9 mouse cellular contexts compared by ENCODE assay signal in genomic region chr12:112843803-112844202, GRCm38 (mm10). TPM values are rescaled to one million over a fixed set of nuclear protein-coding genes. Genes with fewer than 3 reads are reported as not detected.
DNase-seq lines count a peak whose midpoint lies in the region; ATAC-seq and TF ChIP-seq lines count a peak whose summit lies in the region.
"Had no signal": no experiment of that assay in that cellular context is flagged by ENCODE, and none has a peak within 500 bp of the region (broad histone marks: within the 10 kb centered on the region; RNA-seq: fewer than 3 reads in every experiment).

No protein-coding gene starts in this region.

- H3K36me3 ChIP-seq in embryonic facial prominence, embryonic 11.5 days (replicated peaks; ENCODE audit: control insufficient read depth, insufficient read depth, low read depth, low read length), result no peaks in the 10 kb centered on the region
- H3K36me3 ChIP-seq in kidney, embryonic 15.5 days, result no peaks in the 10 kb centered on the region
- H3K36me3 ChIP-seq in liver, adult 2 months (ENCODE audit: control insufficient read depth, insufficient read depth, low read length), result no peaks in the 10 kb centered on the region
- no peaks in the 10 kb centered on the region for H3K36me3 ChIP-seq in neural tube, embryonic 14.5 days (ENCODE audit: control insufficient read depth, insufficient read depth, low read length)

- no peak overlapping the region for H3K4me3 ChIP-seq in embryonic facial prominence, embryonic 11.5 days (ENCODE audit: low read depth, low read length)
- no peak overlapping the region for H3K4me3 ChIP-seq in kidney, embryonic 15.5 days (replicated peaks)
- H3K4me3 ChIP-seq in liver, adult 2 months (ENCODE audit: insufficient read depth, low read depth, low read length), result no peak overlapping the region
- H3K4me3 ChIP-seq in neural tube, embryonic 14.5 days (ENCODE audit: low read depth, low read length), result no peak overlapping the region
- H3K4me3 ChIP-seq: erythroblast, embryonic 14.5 days had no signal

- TF ChIP-seq POLR2A in liver, adult 2 months (IDR thresholded peaks at IDR 0.05; ENCODE audit: extremely low read depth, insufficient read depth, low read length), result no peak

- no peaks in the 10 kb centered on the region for H3K27me3 ChIP-seq in embryonic facial prominence, embryonic 11.5 days (ENCODE audit: control insufficient read depth, insufficient read depth, low read length)
- H3K27me3 ChIP-seq in kidney, embryonic 15.5 days, result no peaks in the 10 kb centered on the region; the same call in 1 of the 2 replicates
- H3K27me3 ChIP-seq in liver, adult 2 months (ENCODE audit: control insufficient read depth, insufficient read depth, low read length), result no peaks in the 10 kb centered on the region; the same call in 1 of the 2 replicates
- H3K27me3 ChIP-seq in neural tube, embryonic 14.5 days (ENCODE audit: control insufficient read depth, insufficient read depth, low read length), result no peaks in the 10 kb centered on the region

- no peaks in the 10 kb centered on the region for H3K79me2 ChIP-seq in liver, adult 2 months (ENCODE audit: control insufficient read depth, insufficient read depth, low read length)

- H3K4me2 ChIP-seq in embryonic facial prominence, embryonic 11.5 days (ENCODE audit: low read depth, low read length), result no peak overlapping the region
- no peak overlapping the region for H3K4me2 ChIP-seq in kidney, embryonic 15.5 days
- no peak overlapping the region for H3K4me2 ChIP-seq in neural tube, embryonic 14.5 days (ENCODE audit: low read depth, low read length)

- ATAC-seq in embryonic facial prominence, embryonic 11.5 days (replicated peaks; ENCODE audit: insufficient number of reproducible peaks, low FRiP score, low TSS enrichment, low read depth), result no peak
- ATAC-seq in kidney, embryonic 15.5 days (replicated peaks; ENCODE audit: low FRiP score), result peak; percentile 71; the same call in 1 of the 2 replicates
- peak; percentile 76; the same call in 1 of the 2 replicates for ATAC-seq in neural tube, embryonic 14.5 days (ENCODE audit: low read depth)

- peak; percentile 99 for TF ChIP-seq CTCF in liver, adult 2 months (IDR thresholded peaks at IDR 0.05; ENCODE audit: low read depth, low read length)

- no peaks in the 10 kb centered on the region for H3K4me1 ChIP-seq in embryonic facial prominence, embryonic 11.5 days (ENCODE audit: control insufficient read depth, insufficient read depth, low read length)
- no peaks in the 10 kb centered on the region for H3K4me1 ChIP-seq in kidney, embryonic 15.5 days
- H3K4me1 ChIP-seq in liver, adult 2 months (ENCODE audit: control insufficient read depth, insufficient read depth, low read length), result no peaks in the 10 kb centered on the region
- H3K4me1 ChIP-seq in neural tube, embryonic 14.5 days (ENCODE audit: control insufficient read depth, insufficient read depth, low read length), result no peaks in the 10 kb centered on the region

- H3K9ac ChIP-seq in embryonic facial prominence, embryonic 11.5 days (replicated peaks; ENCODE audit: low read length), result no peak overlapping the region
- H3K9ac ChIP-seq in kidney, embryonic 15.5 days, result no peak overlapping the region
- no peak overlapping the region for H3K9ac ChIP-seq in liver, adult 2 months (ENCODE audit: low read depth, low read length)
- H3K9ac ChIP-seq in neural tube, embryonic 14.5 days (replicated peaks; ENCODE audit: low read depth, low read length), result no peak overlapping the region

- no peaks in the 10 kb centered on the region for H3K9me3 ChIP-seq in embryonic facial prominence, embryonic 11.5 days (replicated peaks; ENCODE audit: control insufficient read depth, low read length)
- no peaks in the 10 kb centered on the region for H3K9me3 ChIP-seq in kidney, embryonic 15.5 days (replicated peaks)
- H3K9me3 ChIP-seq in neural tube, embryonic 14.5 days (ENCODE audit: control insufficient read depth, low read length), result no peaks in the 10 kb centered on the region

- no peak overlapping the region for H3K27ac ChIP-seq in embryonic facial prominence, embryonic 11.5 days (replicated peaks; ENCODE audit: low read depth, low read length)
- H3K27ac ChIP-seq in kidney, embryonic 15.5 days, result no peak overlapping the region
- H3K27ac ChIP-seq in liver, adult 2 months (replicated peaks; ENCODE audit: insufficient read depth, low read depth, low read length), result no peak overlapping the region
- H3K27ac ChIP-seq in neural tube, embryonic 14.5 days (ENCODE audit: low read depth, low read length), result no peak overlapping the region

- WGBS in embryonic facial prominence, embryonic 11.5 days, result 27% methylated on average over 3 of the region's 3 CpGs
- 19% methylated on average over 3 of the region's 3 CpGs for WGBS in kidney, embryonic 15.5 days
- 11% methylated on average over 3 of the region's 3 CpGs for WGBS in liver, adult 2 months
- 22% methylated on average over 3 of the region's 3 CpGs for WGBS in neural tube, embryonic 14.5 days

- peak; percentile 84 for DNase-seq in CD4-positive helper T cell, adult 2 months (ENCODE audit: low read depth, low spot score)
- peak; percentile 95 for DNase-seq in adrenal gland, postnatal 14 days
- peak; percentile 87 for DNase-seq in embryonic facial prominence, embryonic 11.5 days (ENCODE audit: low spot score)
- peak; percentile 60 to 78 for DNase-seq in heart, adult 9 months (ENCODE audit: low spot score in 2 of 2)
- peak; percentile 51 for DNase-seq in liver, adult 2 months (ENCODE audit: extremely low read depth, low read depth, low spot score)
- peak; percentile 95 for DNase-seq in testis, postnatal 10 days (ENCODE audit: low spot score)

RNA-seq across cellular contexts. Expression of gene Cdca4, which starts 14.6 kb away (rescaled TPM):
- 19.9 and 21.4 TPM in 2 replicates for total RNA-seq in adrenal gland, postnatal 14 days (2021)
- polyA plus RNA-seq in embryonic facial prominence, embryonic 11.5 days (2014; fragmentation: Nextera tagmentation; extraction: Ambion mirVana), result 175 and 179 TPM in 2 replicates
- 113 and 122 TPM in 2 replicates for polyA plus RNA-seq in kidney, embryonic 15.5 days (2015; fragmentation: Nextera tagmentation; extraction: Ambion mirVana)
- 3.5 and 4.0 TPM in 2 replicates for total RNA-seq in liver, adult 2 months (2014; rRNA removed)
- polyA plus RNA-seq in liver, adult 2 months (2012; rRNA removed), result 3.7 and 5.0 TPM in 2 replicates
- 33.6 and 37.5 TPM in 2 replicates for polyA plus RNA-seq in neural tube, embryonic 14.5 days (2014; fragmentation: Nextera tagmentation; extraction: Ambion mirVana)

RNA-seq across cellular contexts. Expression of gene Gpr132, which starts 24.2 kb away (rescaled TPM):
- 0.30 and 3.4 TPM in 2 replicates for total RNA-seq in adrenal gland, postnatal 14 days (2021)
- polyA plus RNA-seq in embryonic facial prominence, embryonic 11.5 days (2014; fragmentation: Nextera tagmentation; extraction: Ambion mirVana), result 0.15 TPM in 1 of 2 replicates, not detected in the other
- 0.12 and 0.14 TPM in 2 replicates for polyA plus RNA-seq in kidney, embryonic 15.5 days (2015; fragmentation: Nextera tagmentation; extraction: Ambion mirVana)
- total RNA-seq in liver, adult 2 months (2014; rRNA removed), result 0.09 and 0.47 TPM in 2 replicates
- polyA plus RNA-seq in liver, adult 2 months (2012; rRNA removed), result 0.44 and 0.60 TPM in 2 replicates
- polyA plus RNA-seq in neural tube, embryonic 14.5 days (2014; fragmentation: Nextera tagmentation; extraction: Ambion mirVana), result 0.10 TPM in 1 of 2 replicates, not detected in the other

RNA-seq across cellular contexts. Expression of gene Clba1, which starts 35.1 kb away (rescaled TPM):
- total RNA-seq in adrenal gland, postnatal 14 days (2021), result 3.4 and 5.6 TPM in 2 replicates
- polyA plus RNA-seq in embryonic facial prominence, embryonic 11.5 days (2014; fragmentation: Nextera tagmentation; extraction: Ambion mirVana), result 8.3 and 9.5 TPM in 2 replicates
- polyA plus RNA-seq in kidney, embryonic 15.5 days (2015; fragmentation: Nextera tagmentation; extraction: Ambion mirVana), result 11.2 and 11.9 TPM in 2 replicates
- 0.09 and 0.27 TPM in 2 replicates for total RNA-seq in liver, adult 2 months (2014; rRNA removed)
- 0.42 and 0.60 TPM in 2 replicates for polyA plus RNA-seq in liver, adult 2 months (2012; rRNA removed)
- 17.5 and 17.8 TPM in 2 replicates for polyA plus RNA-seq in neural tube, embryonic 14.5 days (2014; fragmentation: Nextera tagmentation; extraction: Ambion mirVana)
- polyA plus RNA-seq: erythroblast, embryonic 14.5 days had no signal

RNA-seq across cellular contexts. Expression of gene Ahnak2, which starts 41.3 kb away (rescaled TPM):
- 7.2 and 9.6 TPM in 2 replicates for total RNA-seq in adrenal gland, postnatal 14 days (2021)
- polyA plus RNA-seq in embryonic facial prominence, embryonic 11.5 days (2014; fragmentation: Nextera tagmentation; extraction: Ambion mirVana), result 0.13 and 0.18 TPM in 2 replicates
- 1.0 and 1.8 TPM in 2 replicates for polyA plus RNA-seq in kidney, embryonic 15.5 days (2015; fragmentation: Nextera tagmentation; extraction: Ambion mirVana)
- 0.18 and 0.54 TPM in 2 replicates for total RNA-seq in liver, adult 2 months (2014; rRNA removed)
- polyA plus RNA-seq in liver, adult 2 months (2012; rRNA removed), result 0.13 and 0.16 TPM in 2 replicates
- polyA plus RNA-seq in neural tube, embryonic 14.5 days (2014; fragmentation: Nextera tagmentation; extraction: Ambion mirVana), result 3.1 and 4.9 TPM in 2 replicates
